9 mouse cellular contexts compared by ENCODE assay signal in the genomic region with DNA sequence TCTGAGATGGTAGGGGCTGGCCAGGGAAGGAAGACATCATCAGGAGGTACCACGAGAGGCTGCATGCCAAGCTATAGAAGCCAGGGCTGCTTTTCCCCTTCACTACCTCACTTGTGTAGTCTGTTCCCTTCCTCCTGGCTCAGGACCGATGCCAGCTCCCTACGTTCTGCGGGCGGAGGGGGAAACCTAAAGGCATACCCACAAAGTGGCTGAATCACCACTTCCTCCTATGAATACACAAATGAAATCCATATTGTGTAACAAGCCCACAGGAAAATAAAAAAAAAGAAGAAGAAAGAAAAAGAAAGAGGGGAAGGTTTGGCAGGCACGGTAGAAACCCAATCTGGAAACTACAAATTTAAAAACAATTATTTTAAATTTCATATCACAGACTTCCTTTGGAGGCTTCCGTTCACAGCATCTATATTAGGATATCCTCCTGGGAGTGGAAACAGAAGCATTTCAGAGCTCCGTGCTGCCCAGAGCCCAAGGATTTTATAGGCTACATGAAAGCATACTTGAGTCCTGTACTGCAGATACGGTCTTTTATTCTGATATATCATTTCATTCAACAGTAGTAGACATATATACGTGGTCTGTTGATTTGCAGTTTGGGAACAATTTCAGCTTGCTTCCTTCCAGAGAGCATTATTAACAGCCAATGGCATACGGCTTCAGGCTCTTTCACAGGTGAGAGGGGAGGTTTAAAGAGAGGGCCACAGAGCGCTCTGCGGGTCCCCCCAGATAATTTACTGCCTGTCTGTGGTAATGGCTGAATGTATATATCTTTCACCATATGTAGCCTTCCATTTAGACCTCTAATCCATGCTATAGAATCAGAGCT.
DNase-seq lines count a peak whose midpoint lies in the region; TF ChIP-seq lines count a peak whose summit lies in the region.
"Had no signal": no experiment of that assay in that cellular context is flagged by ENCODE, and none has a peak within 500 bp of the region (broad histone marks: within the 10 kb centered on the region; RNA-seq: fewer than 3 reads in every experiment).

No protein-coding gene starts in this region.

- WGBS in cerebellum, adult 2 months = 60% methylated on average over 13 of the region's 13 CpGs

- H3K4me3 ChIP-seq in cerebellum, adult 2 months (replicated peaks; ENCODE audit: insufficient read depth, low read depth, low read length) = no peak overlapping the region
- peak overlapping the region; percentile 32 for H3K4me3 ChIP-seq in bone marrow macrophage, adult 2 months (ENCODE audit: insufficient read depth, low read length)
- H3K4me3 ChIP-seq: embryonic facial prominence, embryonic 12.5 days had no signal

- H3K27me3 ChIP-seq in cerebellum, adult 2 months (ENCODE audit: control insufficient read depth, insufficient read depth, low read length) = no peaks in the 10 kb centered on the region; the same call in 1 of the 2 replicates
- H3K27me3 ChIP-seq: embryonic facial prominence, embryonic 12.5 days had no signal

- no peak for TF ChIP-seq CTCF in cerebellum, adult 2 months (IDR thresholded peaks at IDR 0.05; ENCODE audit: borderline replicate concordance, insufficient read depth, low read depth, low read length)
- TF ChIP-seq CTCF in bone marrow macrophage, adult 2 months (IDR thresholded peaks at IDR 0.05; ENCODE audit: low read depth, low read length) = no peak

- TF ChIP-seq POLR2A in cerebellum, adult 2 months (IDR thresholded peaks at IDR 0.05; ENCODE audit: borderline replicate concordance, insufficient read depth, low read length) = no peak
- TF ChIP-seq POLR2A in bone marrow macrophage, adult 2 months (IDR thresholded peaks at IDR 0.05; ENCODE audit: borderline replicate concordance, low read depth, low read length) = no peak

- no peak overlapping the region for H3K27ac ChIP-seq in cerebellum, adult 2 months (ENCODE audit: insufficient read depth, low read length)
- H3K27ac ChIP-seq in bone marrow macrophage, adult 2 months (ENCODE audit: insufficient read depth, low read depth, low read length) = peak overlapping the region; percentile 70
- H3K27ac ChIP-seq: embryonic facial prominence, embryonic 12.5 days had no signal

- H3K4me1 ChIP-seq in cerebellum, adult 2 months (ENCODE audit: control insufficient read depth, insufficient read depth, low read length) = no peaks in the 10 kb centered on the region
- H3K4me1 ChIP-seq in bone marrow macrophage, adult 2 months (ENCODE audit: control insufficient read depth, insufficient read depth, low read length) = peaks cover 10% of the 10 kb centered on the region

- peak; percentile 60 to 71 for DNase-seq in cerebellum, postnatal 10 days
- DNase-seq in cerebellum, adult 2 months = no peak
- DNase-seq in kidney, postnatal 14 days = peak; percentile 6
- DNase-seq in lung, postnatal 10 days = peak; percentile 24
- DNase-seq in natural killer cell, adult 2 months (ENCODE audit: low spot score in 2 of 2) = no peak
- DNase-seq in spleen, adult 18-20 months = no peak
- no peak for DNase-seq in urinary bladder, postnatal 25 days (ENCODE audit: low spot score)

Comparison
In these comparisons a context has a peak if more than half of its experiments do, and no peak if none do; other contexts are left out.
1. DNase-seq: peak in cerebellum, postnatal 10 days (2 of 2), kidney, postnatal 14 days (single experiment) and lung, postnatal 10 days (single experiment); none in cerebellum, adult 2 months (0 of 2), natural killer cell, adult 2 months (0 of 2), spleen, adult 18-20 months (0 of 2) and urinary bladder, postnatal 25 days (single experiment).